Mouse (Mus musculus) kidney, embryonic 15.5 days (tissue): ENCODE results near the gene Dner. TPM values are rescaled to one million over a fixed set of nuclear protein-coding genes. Genes with fewer than 3 reads are reported as not detected.

Experiments used
- ATAC-seq: fragments of 200-750 bp; cut with Nextera tagmentation; replicated peaks from 2 replicates; pipeline ENCODE4 v1.8.0; 2017; ENCODE audit warnings: moderate TSS enrichment; ENCODE audit not compliant: low FRiP score
- H3K27ac ChIP-seq: fragments of 300-500 bp; sonication (generic); 2 replicates; pipeline ENCODE4 v1.5.1; 2015; ENCODE audit warnings: mild to moderate bottlenecking, inconsistent platforms
- H3K27me3 ChIP-seq: fragments of 300-500 bp; sonication (generic); 2 replicates; pipeline ENCODE4 v1.6.1; 2015; ENCODE audit warnings: inconsistent platforms
- H3K36me3 ChIP-seq: fragments of 300-500 bp; sonication (generic); 2 replicates; pipeline ENCODE4 v1.6.1; 2015; ENCODE audit warnings: inconsistent platforms
- H3K4me1 ChIP-seq: fragments of 300-500 bp; sonication (generic); 2 replicates; pipeline ENCODE4 v1.6.1; 2015; ENCODE audit warnings: inconsistent platforms
- H3K4me2 ChIP-seq: fragments of 300-500 bp; sonication (generic); 2 replicates; pipeline ENCODE4 v1.6.1; 2015; ENCODE audit warnings: moderate library complexity, mild to moderate bottlenecking, inconsistent platforms
- H3K4me3 ChIP-seq: fragments of 300-500 bp; sonication (generic); replicated peaks from 2 replicates; pipeline ENCODE4 v1.5.1; 2015; ENCODE audit warnings: mild to moderate bottlenecking, inconsistent platforms
- H3K9ac ChIP-seq: fragments of 300-500 bp; sonication (generic); 2 replicates; pipeline ENCODE4 v1.6.1; 2015; ENCODE audit warnings: mild to moderate bottlenecking, inconsistent platforms
- H3K9me3 ChIP-seq: fragments of 300-500 bp; sonication (generic); replicated peaks from 2 replicates; pipeline ENCODE4 v1.6.1; 2016; ENCODE audit warnings: inconsistent platforms
- whole genome bisulfite sequencing: fragments of 180-500 bp; shearing (Covaris S2); methylation state at CpG from one replicate; pipeline ENCODE4 v1.1.7; 2015; ENCODE audit warnings: mixed read lengths; 5-methylcytosine and 5-hydroxymethylcytosine counted together
- polyA plus RNA-seq: library from polyadenylated mRNA; unstranded; fragments of >200 nt; fragmentation: Nextera tagmentation; extraction: Ambion mirVana; gene quantifications from 2 replicates; pipeline ENCODE4 v1.2.1, GENCODE M21; 2015

The Dner gene
- polyA plus RNA-seq: 1.3 and 2.5 TPM in 2 replicates

- under 1% methylated on average over 67 of the region's 75 CpGs for WGBS
- Histone ChIP-seq H3K9me3 (no peaks in the 10 kb centered on the region), H3K27ac (no peak within 1 kb of the TSS), H3K9ac (no peak within 1 kb of the TSS), H3K4me1 (peaks cover 16% of the 10 kb centered on the region), H3K27me3 (peaks cover 39% of the 10 kb centered on the region), H3K4me2 (peak within 1 kb of the TSS; percentile 90), H3K4me3 (peak within 1 kb of the TSS; percentile 48), H3K36me3 (no peaks in the 10 kb centered on the region)
- peak; percentile 95 for ATAC-seq
These were observed at the start of gene Dner for GRCm38 (mm10) chr1:84695517-84696411. Gene Dner, minus strand, starts transcription at chr1:84696221.

DNA sequence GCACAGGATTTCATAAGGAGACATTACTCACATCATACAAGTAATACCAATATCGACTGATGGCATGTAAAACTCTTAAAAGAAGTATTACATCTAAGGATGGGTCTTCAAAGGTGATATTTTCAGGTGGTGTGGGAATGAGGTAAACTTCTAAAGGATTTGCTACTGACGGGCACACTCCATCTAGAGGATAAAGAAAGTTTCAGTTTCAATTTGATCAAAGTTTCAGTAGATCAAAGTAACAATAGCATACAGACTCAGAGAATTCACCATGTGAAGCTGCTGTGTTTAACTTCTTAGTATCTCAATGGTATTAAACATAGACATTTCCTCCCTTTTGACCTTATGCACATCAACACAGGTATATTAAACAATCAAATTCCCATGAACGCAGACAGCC, 46.1 kb upstream of the Dner start:
- H3K36me3 ChIP-seq: peaks cover 74% of the 10 kb centered on the region
- no peak for ATAC-seq
- WGBS: 96% methylated on average over 3 of the region's 3 CpGs

GRCm38 (mm10) chr1:84740080-84740479, 44.1 kb upstream of the Dner start:
- Histone ChIP-seq H3K27ac (no peak overlapping the region), H3K9ac (no peak overlapping the region), H3K4me2 (no peak overlapping the region), H3K36me3 (peaks cover 78% of the 10 kb centered on the region), H3K4me1 (no peaks in the 10 kb centered on the region), H3K27me3 (no peaks in the 10 kb centered on the region), H3K4me3 (no peak overlapping the region), H3K9me3 (no peaks in the 10 kb centered on the region)
- 91% methylated on average over 1 of the region's 1 CpGs for whole genome bisulfite sequencing
- ATAC-seq: no peak

More for the DNA sequence above, 46.1 kb upstream of the Dner start:
- H3K4me3 ChIP-seq: no peak overlapping the region
- no peak overlapping the region for H3K9ac ChIP-seq
- H3K27ac ChIP-seq: no peak overlapping the region
- no peak overlapping the region for H3K4me2 ChIP-seq
- no peaks in the 10 kb centered on the region for H3K4me1 ChIP-seq
- no peaks in the 10 kb centered on the region for H3K27me3 ChIP-seq
- no peaks in the 10 kb centered on the region for H3K9me3 ChIP-seq

DNA sequence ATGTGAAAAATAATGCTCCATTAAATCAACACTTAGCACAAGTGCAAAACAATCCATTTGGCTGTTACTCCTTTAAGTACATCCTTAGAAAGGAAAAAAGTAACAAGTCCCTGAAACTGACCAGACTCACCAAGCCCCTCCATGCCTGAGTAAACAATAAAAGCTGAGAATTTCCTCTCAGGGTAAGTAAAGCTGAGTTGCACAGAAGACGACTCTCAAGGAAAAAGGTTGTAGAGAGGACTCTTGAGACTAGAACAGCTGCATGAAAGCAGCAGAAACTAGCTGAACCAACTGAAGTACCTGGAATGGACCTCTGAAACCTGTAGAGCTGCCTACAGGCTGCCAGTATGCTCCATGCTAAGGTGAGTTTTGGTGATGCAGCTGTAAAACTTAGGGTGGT, 41.1 kb upstream of the Dner start:
- 44% methylated on average over 1 of the region's 1 CpGs for WGBS
- ATAC-seq: no peak
- no peaks in the 10 kb centered on the region for H3K9me3 ChIP-seq
- H3K9ac ChIP-seq: no peak overlapping the region
- peaks cover 77% of the 10 kb centered on the region for H3K36me3 ChIP-seq
- no peak overlapping the region for H3K4me3 ChIP-seq
- H3K27me3 ChIP-seq: no peaks in the 10 kb centered on the region
- no peak overlapping the region for H3K27ac ChIP-seq
- H3K4me1 ChIP-seq: no peaks in the 10 kb centered on the region
- H3K4me2 ChIP-seq: no peak overlapping the region

DNA sequence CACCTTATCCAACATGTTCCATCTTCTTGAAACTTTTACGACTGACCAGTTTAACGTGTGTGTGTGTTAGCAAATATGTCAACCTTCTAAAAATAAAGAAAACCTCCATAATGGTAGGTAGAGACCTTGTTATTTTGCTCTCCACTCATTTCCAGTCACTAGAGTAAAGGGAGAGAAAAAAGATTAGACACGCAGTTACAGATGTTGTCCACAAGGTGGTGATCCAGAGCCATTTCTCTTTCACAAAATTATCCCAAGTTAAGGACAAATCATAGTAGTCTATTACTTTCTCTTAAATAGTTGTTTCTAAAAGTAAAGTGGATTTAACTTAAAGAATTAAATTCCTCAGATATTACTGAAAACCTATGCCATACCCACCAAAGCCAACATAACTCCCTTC, 37.8 kb upstream of the Dner start:
- no peak overlapping the region for H3K27ac ChIP-seq
- H3K27me3 ChIP-seq: no peaks in the 10 kb centered on the region
- ATAC-seq: no peak
- H3K4me1 ChIP-seq: no peaks in the 10 kb centered on the region
- H3K36me3 ChIP-seq: peaks cover 75% of the 10 kb centered on the region
- no peak overlapping the region for H3K4me2 ChIP-seq
- H3K4me3 ChIP-seq: no peak overlapping the region
- WGBS: 62% methylated on average over 3 of the region's 3 CpGs
- no peaks in the 10 kb centered on the region for H3K9me3 ChIP-seq
- no peak overlapping the region for H3K9ac ChIP-seq

- Histone ChIP-seq H3K4me3 (no peak overlapping the region), H3K9me3 (no peaks in the 10 kb centered on the region), H3K27me3 (no peaks in the 10 kb centered on the region), H3K36me3 (peaks cover 73% of the 10 kb centered on the region), H3K9ac (no peak overlapping the region), H3K4me1 (no peaks in the 10 kb centered on the region), H3K4me2 (no peak overlapping the region), H3K27ac (no peak overlapping the region)
- no peak for ATAC-seq
- 88% methylated on average over 1 of the region's 1 CpGs for WGBS
These were observed 35.7 kb upstream of the Dner start for GRCm38 (mm10) chr1:84731763-84732162.

- Histone ChIP-seq H3K4me2 (no peak overlapping the region), H3K9ac (no peak overlapping the region), H3K4me3 (no peak overlapping the region), H3K4me1 (no peaks in the 10 kb centered on the region), H3K9me3 (no peaks in the 10 kb centered on the region), H3K27me3 (no peaks in the 10 kb centered on the region), H3K36me3 (peaks cover 61% of the 10 kb centered on the region), H3K27ac (no peak overlapping the region)
- ATAC-seq: no peak
These were observed 26.8 kb upstream of the Dner start for GRCm38 (mm10) chr1:84722841-84723240.

DNA sequence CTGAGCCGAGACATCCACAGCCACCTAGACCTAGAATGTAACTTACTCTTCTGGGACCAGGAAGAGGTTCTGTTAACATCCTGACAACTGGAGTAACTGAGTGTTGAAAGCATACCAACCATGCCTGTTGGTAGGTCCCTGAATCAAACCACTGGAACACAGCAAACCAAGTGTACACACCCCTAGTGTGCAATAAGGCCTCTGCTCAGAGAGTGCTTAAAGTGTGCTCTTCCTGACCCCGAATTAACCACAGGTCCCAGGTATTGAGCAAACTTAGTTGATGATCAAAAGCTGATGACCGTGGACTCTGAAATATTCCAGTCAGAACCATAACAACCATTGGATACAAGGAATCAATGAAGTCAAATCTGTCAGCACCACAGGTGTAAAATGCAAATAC, 26.4 kb upstream of the Dner start:
- H3K27me3 ChIP-seq: no peaks in the 10 kb centered on the region
- no peak overlapping the region for H3K4me3 ChIP-seq
- H3K27ac ChIP-seq: no peak overlapping the region
- H3K4me2 ChIP-seq: no peak overlapping the region
- H3K9me3 ChIP-seq: no peaks in the 10 kb centered on the region
- H3K9ac ChIP-seq: no peak overlapping the region
- peaks cover 56% of the 10 kb centered on the region for H3K36me3 ChIP-seq
- WGBS: 96% methylated on average over 3 of the region's 3 CpGs
- no peak for ATAC-seq
- no peaks in the 10 kb centered on the region for H3K4me1 ChIP-seq

DNA sequence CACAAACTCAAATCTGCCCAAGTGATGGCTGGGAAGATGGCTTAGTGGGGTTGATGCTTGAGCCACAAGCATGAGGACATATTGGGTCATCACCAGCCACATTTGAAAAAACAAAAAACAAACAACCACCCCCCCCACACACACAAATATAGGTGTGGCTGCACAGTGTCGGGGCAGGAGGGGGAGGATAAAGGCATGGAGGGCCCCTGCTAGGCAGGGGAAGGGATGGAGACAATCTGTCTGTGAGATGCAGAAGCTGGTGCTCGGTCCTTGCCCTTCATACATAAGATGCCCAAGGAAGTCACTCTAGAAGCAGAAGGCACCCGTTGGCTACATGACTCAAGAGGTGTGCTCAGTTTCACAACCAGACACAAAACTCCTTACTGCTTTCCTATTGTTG, 25.9 kb upstream of the Dner start:
- no peak overlapping the region for H3K27ac ChIP-seq
- 83% methylated on average over 3 of the region's 3 CpGs for WGBS
- H3K9me3 ChIP-seq: no peaks in the 10 kb centered on the region
- H3K36me3 ChIP-seq: peaks cover 53% of the 10 kb centered on the region
- no peaks in the 10 kb centered on the region for H3K4me1 ChIP-seq
- no peaks in the 10 kb centered on the region for H3K27me3 ChIP-seq
- no peak overlapping the region for H3K9ac ChIP-seq
- no peak overlapping the region for H3K4me3 ChIP-seq
- no peak overlapping the region for H3K4me2 ChIP-seq
- ATAC-seq: 0 out of 2 replicates have a peak, but pooled peaks have one; percentile 29

DNA sequence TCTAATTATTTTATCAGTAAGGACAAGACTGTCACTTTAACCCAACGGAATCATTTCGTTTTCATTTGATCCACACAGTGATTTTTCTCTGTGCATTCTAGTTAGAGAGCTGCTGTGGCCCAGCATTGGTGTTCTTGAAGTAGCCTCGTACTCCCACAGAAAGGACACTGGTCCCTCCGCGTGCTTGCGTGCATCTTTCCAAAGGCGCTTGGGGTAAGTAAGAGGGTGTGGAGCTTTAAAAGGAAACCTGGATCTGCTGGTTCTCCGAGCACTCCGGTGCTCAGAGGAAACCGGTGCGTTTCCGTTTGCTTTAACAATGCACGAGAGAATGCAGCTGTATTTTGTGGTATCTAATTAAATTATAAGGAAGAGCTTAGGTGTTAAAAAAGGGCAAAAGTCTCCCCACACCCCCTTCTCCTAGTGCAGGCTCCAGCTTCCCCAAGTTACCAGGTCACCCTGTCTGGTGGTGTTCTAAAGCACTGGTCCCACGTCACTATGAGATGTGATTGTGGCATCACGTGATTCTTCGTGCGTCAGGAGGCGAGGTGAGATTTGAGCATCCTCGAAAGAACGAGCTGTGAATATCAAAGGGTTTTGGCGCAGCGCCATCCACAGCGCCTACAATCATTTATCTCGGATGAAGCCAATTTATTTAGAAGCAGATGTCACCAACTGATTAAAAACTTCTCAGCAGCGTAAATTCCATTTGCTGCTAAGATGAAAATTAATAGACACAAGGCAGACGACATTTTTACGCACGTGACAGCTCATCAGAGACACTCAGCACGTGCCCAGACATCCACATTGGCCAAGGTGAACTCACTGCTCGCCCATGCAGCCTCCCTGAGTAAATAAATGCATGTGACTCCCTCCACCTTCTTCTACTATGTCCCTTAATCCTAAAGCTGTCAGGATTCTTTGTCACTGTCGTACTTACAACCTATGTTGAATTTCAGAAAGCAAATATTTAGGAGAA, 14.1 kb upstream of the Dner start:
- Histone ChIP-seq H3K9ac (no peak overlapping the region), H3K4me2 (peak overlapping the region; percentile 50), H3K27me3 (peaks cover 14% of the 10 kb centered on the region; the same call in 1 of the 2 replicates), H3K4me1 (peaks cover 7% of the 10 kb centered on the region), H3K9me3 (no peaks in the 10 kb centered on the region), H3K4me3 (peak overlapping the region; percentile 13; the same call in 1 of the 2 replicates), H3K27ac (no peak overlapping the region), H3K36me3 (no peaks in the 10 kb centered on the region)
- WGBS: 17% methylated on average over 31 of the region's 31 CpGs
- ATAC-seq: no peak

DNA sequence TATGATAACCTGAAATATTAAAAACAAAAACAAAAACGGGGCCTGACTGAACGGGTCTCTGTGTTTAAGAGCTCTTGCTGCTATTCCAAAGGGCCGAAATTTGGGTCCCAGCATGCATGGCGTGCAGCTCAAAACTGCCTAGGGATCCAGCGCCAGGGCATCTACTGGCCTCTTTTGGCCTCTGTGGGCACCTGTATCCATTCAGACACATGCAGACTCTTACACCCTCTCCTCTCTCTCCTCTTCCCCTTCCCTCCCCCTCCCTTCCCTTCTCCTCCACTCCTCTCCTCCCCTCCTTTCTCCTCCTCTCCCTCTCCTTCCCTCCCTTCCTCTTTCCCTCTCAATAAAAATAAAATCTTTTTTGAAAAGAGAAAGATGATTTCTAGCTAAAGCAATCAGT, 13.4 kb upstream of the Dner start:
- no peak overlapping the region for H3K4me3 ChIP-seq
- WGBS: 37% methylated on average over 5 of the region's 5 CpGs
- peaks cover 7% of the 10 kb centered on the region for H3K4me1 ChIP-seq
- H3K27me3 ChIP-seq: peaks cover 14% of the 10 kb centered on the region; the same call in 1 of the 2 replicates
- no peak for ATAC-seq
- no peak overlapping the region for H3K27ac ChIP-seq
- no peak overlapping the region for H3K9ac ChIP-seq
- no peaks in the 10 kb centered on the region for H3K36me3 ChIP-seq
- no peaks in the 10 kb centered on the region for H3K9me3 ChIP-seq
- H3K4me2 ChIP-seq: peak overlapping the region; percentile 50

GRCm38 (mm10) chr1:84700254-84700653, 4.2 kb upstream of the Dner start:
- Histone ChIP-seq H3K9me3 (no peaks in the 10 kb centered on the region), H3K27me3 (peaks cover 15% of the 10 kb centered on the region), H3K36me3 (no peaks in the 10 kb centered on the region), H3K4me3 (no peak overlapping the region), H3K4me2 (no peak overlapping the region), H3K4me1 (peaks cover 9% of the 10 kb centered on the region), H3K27ac (no peak overlapping the region), H3K9ac (no peak overlapping the region)
- over 99% methylated on average over 6 of the region's 6 CpGs for WGBS
- ATAC-seq: no peak
